Mouse (Mus musculus) heart, postnatal 0 days (tissue): ENCODE measurements around the gene Wnt10b.

ENCODE experiments used
- CTCF ChIP-seq: IDR thresholded peaks from 2 replicates; pipeline ENCODE4 v1.5.1; 2016; ENCODE audit warnings: antibody characterized with exemption, control low read depth, low read depth
- EP300 ChIP-seq: IDR thresholded peaks from 2 replicates; pipeline ENCODE4 v1.6.1; 2016; ENCODE audit warnings: antibody characterized with exemption, low read depth

- TF ChIP-seq EP300 (no peak), CTCF (no peak)
Measured at GRCm38 (mm10) chr15:98749093-98749492, 28.9 kb downstream of the Wnt10b start.
